Mouse (Mus musculus) heart, embryonic 15.5 days (tissue): ENCODE results near the gene Plekhm1. TPM values are rescaled to one million over a fixed set of nuclear protein-coding genes. Genes with fewer than 3 reads are reported as not detected.

ENCODE experiments used
- ATAC-seq: fragments of 200-750 bp; cut with Nextera tagmentation; replicated peaks from 2 replicates; pipeline ENCODE4 v1.8.0; 2017; ENCODE audit warnings: low read depth, moderate TSS enrichment; ENCODE audit not compliant: insufficient number of reproducible peaks, insufficient read depth, low FRiP score
- H3K27ac ChIP-seq: fragments of 300-500 bp; sonication (generic); 2 replicates; pipeline ENCODE4 v1.5.1; 2015; ENCODE audit warnings: mild to moderate bottlenecking, inconsistent platforms
- H3K27me3 ChIP-seq: fragments of 300-500 bp; sonication (generic); 2 replicates; pipeline ENCODE4 v1.6.1; 2015; ENCODE audit warnings: inconsistent platforms
- H3K36me3 ChIP-seq: fragments of 300-500 bp; sonication (generic); 2 replicates; pipeline ENCODE4 v1.6.1; 2015; ENCODE audit warnings: mild to moderate bottlenecking, inconsistent platforms
- H3K4me1 ChIP-seq: fragments of 300-500 bp; sonication (generic); replicated peaks from 2 replicates; pipeline ENCODE4 v1.6.1; 2015; ENCODE audit warnings: inconsistent platforms
- H3K4me2 ChIP-seq: fragments of 300-500 bp; sonication (generic); 2 replicates; pipeline ENCODE4 v1.6.1; 2015; ENCODE audit warnings: inconsistent platforms, mild to moderate bottlenecking, moderate library complexity
- H3K4me3 ChIP-seq: fragments of 300-500 bp; sonication (generic); 2 replicates; pipeline ENCODE4 v1.5.1; 2015; ENCODE audit warnings: mild to moderate bottlenecking, inconsistent platforms
- H3K9ac ChIP-seq: fragments of 300-500 bp; sonication (generic); 2 replicates; pipeline ENCODE4 v1.6.1; 2015; ENCODE audit warnings: mild to moderate bottlenecking, inconsistent platforms
- H3K9me3 ChIP-seq: fragments of 300-500 bp; sonication (generic); replicated peaks from 2 replicates; pipeline ENCODE4 v1.6.1; 2016; ENCODE audit warnings: inconsistent platforms
- WGBS: fragments of 180-500 bp; shearing (Covaris S2); methylation state at CpG from one replicate; pipeline ENCODE4 v1.1.7; 2015; ENCODE audit warnings: mixed read lengths; 5-methylcytosine and 5-hydroxymethylcytosine counted together
- polyA plus RNA-seq: library from polyadenylated mRNA; unstranded; fragments of >200 nt; fragmentation: Nextera tagmentation; extraction: Ambion mirVana; gene quantifications from 2 replicates; pipeline ENCODE4 v1.2.1, GENCODE M21; 2015

Plekhm1 gene
- polyA plus RNA-seq, 1 experiment from 2014 or later: 4.8 TPM

GRCm38 (mm10) chr11:103394604-103395003, 17.9 kb downstream of the Plekhm1 start:
- Histone ChIP-seq H3K36me3 (peaks cover 34% of the 10 kb centered on the region), H3K4me2 (no peak overlapping the region), H3K27me3 (no peaks in the 10 kb centered on the region), H3K4me1 (no peaks in the 10 kb centered on the region), H3K4me3 (no peak overlapping the region), H3K9ac (no peak overlapping the region), H3K9me3 (no peaks in the 10 kb centered on the region), H3K27ac (no peak overlapping the region)
- no peak for ATAC-seq
- WGBS: 90% methylated on average over 7 of the region's 7 CpGs

GRCm38 (mm10) chr11:103394025-103394424, 18.5 kb downstream of the Plekhm1 start:
- Histone ChIP-seq H3K4me2 (no peak overlapping the region), H3K4me1 (no peaks in the 10 kb centered on the region), H3K9me3 (no peaks in the 10 kb centered on the region), H3K27ac (no peak overlapping the region), H3K27me3 (no peaks in the 10 kb centered on the region), H3K36me3 (peaks cover 34% of the 10 kb centered on the region), H3K9ac (no peak overlapping the region), H3K4me3 (no peak overlapping the region)
- no peak for ATAC-seq
- 86% methylated on average over 7 of the region's 7 CpGs for WGBS

- no peak for ATAC-seq
- H3K4me1 ChIP-seq: peaks cover 7% of the 10 kb centered on the region
- H3K9ac ChIP-seq: no peak overlapping the region
- no peak overlapping the region for H3K27ac ChIP-seq
- no peaks in the 10 kb centered on the region; the same call in 1 of the 2 replicates for H3K36me3 ChIP-seq
- no peak overlapping the region for H3K4me2 ChIP-seq
- WGBS: 67% methylated on average over 7 of the region's 7 CpGs
- H3K27me3 ChIP-seq: no peaks in the 10 kb centered on the region
- no peaks in the 10 kb centered on the region for H3K9me3 ChIP-seq
- no peak overlapping the region for H3K4me3 ChIP-seq
Observed at GRCm38 (mm10) chr11:103387870-103388526, 24.5 kb downstream of the Plekhm1 start.

GRCm38 (mm10) chr11:103386827-103387226, 25.7 kb downstream of the Plekhm1 start:
- no peak overlapping the region for H3K4me2 ChIP-seq
- ATAC-seq: no peak
- no peaks in the 10 kb centered on the region for H3K9me3 ChIP-seq

GRCm38 (mm10) chr11:103381956-103382613, 30.4 kb downstream of the Plekhm1 start:
- Histone ChIP-seq H3K36me3 (peaks cover 5% of the 10 kb centered on the region; the same call in 1 of the 2 replicates), H3K9me3 (no peaks in the 10 kb centered on the region), H3K4me1 (peaks cover 41% of the 10 kb centered on the region), H3K27me3 (no peaks in the 10 kb centered on the region), H3K9ac (0 out of 2 replicates have a peak overlapping the region, but pooled peaks have one; percentile 2), H3K4me3 (no peak overlapping the region), H3K4me2 (peak overlapping the region; percentile 29), H3K27ac (peak overlapping the region; percentile 91)
- peak; percentile 88 for ATAC-seq
- WGBS: 17% methylated on average over 5 of the region's 5 CpGs

More at GRCm38 (mm10) chr11:103386827-103387226, 25.7 kb downstream of the Plekhm1 start:
- Histone ChIP-seq H3K9ac (no peak overlapping the region), H3K4me1 (peaks cover 18% of the 10 kb centered on the region), H3K36me3 (no peaks in the 10 kb centered on the region; the same call in 1 of the 2 replicates), H3K27ac (no peak overlapping the region), H3K27me3 (no peaks in the 10 kb centered on the region), H3K4me3 (no peak overlapping the region)
- 86% methylated on average over 9 of the region's 9 CpGs for WGBS

- peaks cover 41% of the 10 kb centered on the region for H3K4me1 ChIP-seq
- no peak overlapping the region for H3K9ac ChIP-seq
- H3K9me3 ChIP-seq: no peaks in the 10 kb centered on the region
- 64% methylated on average over 7 of the region's 7 CpGs for WGBS
- H3K36me3 ChIP-seq: peaks cover 5% of the 10 kb centered on the region; the same call in 1 of the 2 replicates
- H3K4me3 ChIP-seq: no peak overlapping the region
- peak overlapping the region; percentile 29 for H3K4me2 ChIP-seq
- no peak for ATAC-seq
- no peaks in the 10 kb centered on the region for H3K27me3 ChIP-seq
- peak overlapping the region; percentile 91 for H3K27ac ChIP-seq
Observed at GRCm38 (mm10) chr11:103381505-103381904, 31.0 kb downstream of the Plekhm1 start.

- Histone ChIP-seq H3K27me3 (no peaks in the 10 kb centered on the region), H3K9ac (no peak overlapping the region), H3K4me1 (peaks cover 43% of the 10 kb centered on the region), H3K4me2 (no peak overlapping the region), H3K27ac (no peak overlapping the region), H3K4me3 (no peak overlapping the region), H3K9me3 (no peaks in the 10 kb centered on the region), H3K36me3 (peaks cover 11% of the 10 kb centered on the region; the same call in 1 of the 2 replicates)
- ATAC-seq: no peak
- WGBS: 91% methylated on average over 5 of the region's 5 CpGs
Observed at GRCm38 (mm10) chr11:103380460-103380859, 32.0 kb downstream of the Plekhm1 start.

- 53% methylated on average over 6 of the region's 6 CpGs for WGBS
- Histone ChIP-seq H3K9ac (no peak overlapping the region), H3K4me3 (no peak overlapping the region), H3K36me3 (peaks cover 11% of the 10 kb centered on the region; the same call in 1 of the 2 replicates), H3K4me1 (peaks cover 48% of the 10 kb centered on the region), H3K27me3 (no peaks in the 10 kb centered on the region), H3K9me3 (no peaks in the 10 kb centered on the region), H3K4me2 (no peak overlapping the region), H3K27ac (peak overlapping the region; percentile 64)
- peak; percentile 58; the same call in 1 of the 2 replicates for ATAC-seq
Observed at GRCm38 (mm10) chr11:103378341-103378740, 34.1 kb downstream of the Plekhm1 start.

- H3K27me3 ChIP-seq: no peaks in the 10 kb centered on the region
- H3K4me1 ChIP-seq: peaks cover 35% of the 10 kb centered on the region
- H3K9me3 ChIP-seq: no peaks in the 10 kb centered on the region
- H3K4me2 ChIP-seq: no peak overlapping the region
- no peak for ATAC-seq
- no peak overlapping the region for H3K9ac ChIP-seq
- peaks cover 13% of the 10 kb centered on the region; the same call in 1 of the 2 replicates for H3K36me3 ChIP-seq
- no peak overlapping the region for H3K4me3 ChIP-seq
- peak overlapping the region; percentile 34; the same call in 1 of the 2 replicates for H3K27ac ChIP-seq
- WGBS: 72% methylated on average over 5 of the region's 5 CpGs
Observed at GRCm38 (mm10) chr11:103375772-103376171, 36.7 kb downstream of the Plekhm1 start.

- no peak overlapping the region for H3K4me3 ChIP-seq
- H3K9me3 ChIP-seq: no peaks in the 10 kb centered on the region
- H3K27ac ChIP-seq: peak overlapping the region; percentile 34; the same call in 1 of the 2 replicates
- peaks cover 37% of the 10 kb centered on the region for H3K4me1 ChIP-seq
- H3K36me3 ChIP-seq: peaks cover 15% of the 10 kb centered on the region; the same call in 1 of the 2 replicates
- no peak overlapping the region for H3K9ac ChIP-seq
- WGBS: 52% methylated on average over 1 of the region's 1 CpGs
- no peak overlapping the region for H3K4me2 ChIP-seq
- H3K27me3 ChIP-seq: no peaks in the 10 kb centered on the region
- no peak for ATAC-seq
Observed at GRCm38 (mm10) chr11:103375258-103375657, 37.2 kb downstream of the Plekhm1 start.

GRCm38 (mm10) chr11:103373922-103374321, 38.6 kb downstream of the Plekhm1 start:
- Histone ChIP-seq H3K27me3 (no peaks in the 10 kb centered on the region), H3K36me3 (peaks cover 11% of the 10 kb centered on the region; the same call in 1 of the 2 replicates), H3K9ac (no peak overlapping the region), H3K4me1 (peaks cover 37% of the 10 kb centered on the region), H3K27ac (no peak overlapping the region), H3K4me2 (no peak overlapping the region), H3K9me3 (no peaks in the 10 kb centered on the region), H3K4me3 (no peak overlapping the region)
- no peak for ATAC-seq
- WGBS: 92% methylated on average over 9 of the region's 9 CpGs
